ENCODE assay signal across 9 mouse cellular contexts in the genomic region with DNA sequence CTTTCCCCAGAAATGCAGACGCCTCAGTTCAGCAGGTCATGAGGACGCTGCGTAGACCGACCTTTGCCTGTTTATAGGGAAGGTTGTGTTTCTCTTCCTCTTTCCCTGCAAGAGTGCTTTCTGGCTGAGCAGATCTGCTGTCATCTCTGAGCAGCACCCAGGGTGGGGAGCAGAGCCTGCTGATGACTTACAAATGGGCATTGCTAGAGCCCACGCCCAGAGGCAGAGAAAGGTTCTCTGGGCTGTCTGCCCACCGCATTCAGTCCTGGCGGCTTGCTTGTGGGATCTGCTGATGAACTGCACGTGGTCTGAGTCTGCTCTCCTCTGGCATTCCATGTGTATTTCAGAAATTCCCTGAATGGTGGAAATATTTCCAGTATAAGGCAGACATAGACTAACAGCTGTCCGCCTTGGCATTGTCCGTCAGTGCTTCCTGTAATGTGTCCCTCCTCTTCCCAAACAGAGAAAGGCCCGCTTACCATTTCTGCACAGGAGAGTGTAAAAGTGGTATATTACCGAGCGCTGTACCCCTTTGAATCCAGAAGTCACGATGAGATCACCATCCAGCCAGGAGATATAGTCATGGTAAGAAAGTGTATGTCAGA.
DNase-seq lines count a peak whose midpoint lies in the region; ATAC-seq and TF ChIP-seq lines count a peak whose summit lies in the region.
"Had no signal": no experiment of that assay in that cellular context is flagged by ENCODE, and none has a peak within 500 bp of the region (broad histone marks: within the 10 kb centered on the region; RNA-seq: fewer than 3 reads in every experiment).

No protein-coding gene starts in this region.

- no peak overlapping the region for H3K4me2 ChIP-seq in liver, postnatal 0 days (ENCODE audit: low read depth, low read length)
- no peak overlapping the region for H3K4me2 ChIP-seq in embryonic facial prominence, embryonic 14.5 days (ENCODE audit: low read depth, low read length)
- H3K4me2 ChIP-seq in heart, embryonic 14.5 days (ENCODE audit: low read length), result peak overlapping the region; percentile 14; the same call in 1 of the 2 replicates
- H3K4me2 ChIP-seq: midbrain, embryonic 13.5 days had no signal

- no peaks in the 10 kb centered on the region for H3K27me3 ChIP-seq in liver, postnatal 0 days (ENCODE audit: insufficient read depth, low read length)
- no peaks in the 10 kb centered on the region for H3K27me3 ChIP-seq in embryonic facial prominence, embryonic 14.5 days (replicated peaks; ENCODE audit: control insufficient read depth, insufficient read depth, low read length)
- H3K27me3 ChIP-seq in heart, embryonic 14.5 days (ENCODE audit: control insufficient read depth, insufficient read depth, low read length), result no peaks in the 10 kb centered on the region
- H3K27me3 ChIP-seq: midbrain, embryonic 13.5 days had no signal

- 67% methylated on average over 14 of the region's 14 CpGs for WGBS in liver, postnatal 0 days (ENCODE audit: insufficient replicate concordance)
- 66% methylated on average over 14 of the region's 14 CpGs for WGBS in embryonic facial prominence, embryonic 14.5 days
- 65% methylated on average over 14 of the region's 14 CpGs for WGBS in heart, embryonic 14.5 days

- no peak overlapping the region for H3K4me3 ChIP-seq in liver, postnatal 0 days (ENCODE audit: low read depth, low read length)
- H3K4me3 ChIP-seq in embryonic facial prominence, embryonic 14.5 days (ENCODE audit: low read depth, low read length), result no peak overlapping the region
- no peak overlapping the region for H3K4me3 ChIP-seq in heart, embryonic 14.5 days (ENCODE audit: control insufficient read depth in 1 of 2, insufficient read depth in 1 of 2, low read depth in 1 of 2, low read length in 2 of 2)
- H3K4me3 ChIP-seq: midbrain, embryonic 13.5 days had no signal

- H3K27ac ChIP-seq in liver, postnatal 0 days (ENCODE audit: low read depth), result no peak overlapping the region
- peak overlapping the region; percentile 46 for H3K27ac ChIP-seq in embryonic facial prominence, embryonic 14.5 days (replicated peaks; ENCODE audit: low read depth, low read length)
- peak overlapping the region; percentile 23 to 26; a peak in 3 of 4 replicates for H3K27ac ChIP-seq in heart, embryonic 14.5 days (replicated peaks in 1 of 2; ENCODE audit: control insufficient read depth in 1 of 2, insufficient read depth in 1 of 2, low read depth in 2 of 2, low read length in 2 of 2)
- H3K27ac ChIP-seq: midbrain, embryonic 13.5 days had no signal

- no peaks in the 10 kb centered on the region; the same call in 1 of the 2 replicates for H3K4me1 ChIP-seq in liver, postnatal 0 days (ENCODE audit: insufficient read depth)
- peaks cover 13% of the 10 kb centered on the region for H3K4me1 ChIP-seq in embryonic facial prominence, embryonic 14.5 days (ENCODE audit: control insufficient read depth, insufficient read depth, low read length)
- H3K4me1 ChIP-seq in heart, embryonic 14.5 days (ENCODE audit: control insufficient read depth in 2 of 2, insufficient read depth in 2 of 2, low read length in 2 of 2), result peaks cover 11 to 33% of the 10 kb centered on the region in 2 experiments

- peaks cover 30% of the 10 kb centered on the region for H3K36me3 ChIP-seq in liver, postnatal 0 days (replicated peaks; ENCODE audit: insufficient read depth, low read length)
- peaks cover 53% of the 10 kb centered on the region for H3K36me3 ChIP-seq in embryonic facial prominence, embryonic 14.5 days (ENCODE audit: control insufficient read depth, insufficient read depth, low read length)
- H3K36me3 ChIP-seq in heart, embryonic 14.5 days (ENCODE audit: control insufficient read depth, insufficient read depth, low read length), result peaks cover 70% of the 10 kb centered on the region

- no peaks in the 10 kb centered on the region for H3K9me3 ChIP-seq in liver, postnatal 0 days (ENCODE audit: low read length)
- H3K9me3 ChIP-seq in embryonic facial prominence, embryonic 14.5 days (ENCODE audit: control insufficient read depth, low read length), result no peaks in the 10 kb centered on the region
- no peaks in the 10 kb centered on the region for H3K9me3 ChIP-seq in heart, embryonic 14.5 days (ENCODE audit: control insufficient read depth, low read length)
- H3K9me3 ChIP-seq: midbrain, embryonic 13.5 days had no signal

- TF ChIP-seq EP300 in liver, postnatal 0 days (IDR thresholded peaks at IDR 0.05; ENCODE audit: low read depth), result no peak

- TF ChIP-seq CTCF in liver, postnatal 0 days (IDR thresholded peaks at IDR 0.05; ENCODE audit: low read depth), result no peak

- peak; percentile 53 for ATAC-seq in liver, postnatal 0 days
- ATAC-seq in embryonic facial prominence, embryonic 14.5 days (ENCODE audit: low read depth), result peak; percentile 56
- no peak for ATAC-seq in heart, embryonic 14.5 days (ENCODE audit: insufficient number of reproducible peaks, insufficient read depth, low FRiP score, low read depth)
- ATAC-seq: midbrain, embryonic 13.5 days had no signal

- DNase-seq in liver, postnatal 0 days, result no peak
- DNase-seq in liver, result no peak
- peak; percentile 73 for DNase-seq in embryonic facial prominence, embryonic 14.5 days (ENCODE audit: low spot score)
- peak; percentile 77 for DNase-seq in skeletal muscle tissue, adult 2 months (ENCODE audit: low read depth, low spot score)
- DNase-seq in retina, embryonic 14.5 days (ENCODE audit: low spot score), result no peak
- no peak for DNase-seq in layer of hippocampus, postnatal 25 days (ENCODE audit: extremely low spot score in 1 of 2, low spot score in 1 of 2)
- DNase-seq: spleen, adult 18-20 months had no signal

- H3K9ac ChIP-seq in liver, postnatal 0 days (replicated peaks), result no peak overlapping the region
- H3K9ac ChIP-seq in embryonic facial prominence, embryonic 14.5 days (ENCODE audit: low read depth, low read length), result no peak overlapping the region
- no peak overlapping the region for H3K9ac ChIP-seq in heart, embryonic 14.5 days (ENCODE audit: low read length)
- H3K9ac ChIP-seq: midbrain, embryonic 13.5 days had no signal

Comparison
In these comparisons a context has a peak if more than half of its experiments do, and no peak if none do; other contexts are left out.
1. DNase-seq: peak in embryonic facial prominence, embryonic 14.5 days (single experiment) and skeletal muscle tissue, adult 2 months (single experiment); none in liver, postnatal 0 days (single experiment), liver (single experiment), retina, embryonic 14.5 days (single experiment) and layer of hippocampus, postnatal 25 days (0 of 2).